Mouse (Mus musculus) liver, adult 2 months (tissue): ENCODE results near the gene Fig4.

Source experiments
- CTCF ChIP-seq: fragments of 200-500 bp; IDR thresholded peaks from 2 replicates; pipeline ENCODE4 v1.5.1; 2011; ENCODE audit warnings: low read depth, low read length, control low read depth
- POLR2A ChIP-seq: fragments of 200-500 bp; IDR thresholded peaks from 2 replicates; pipeline ENCODE4 v1.6.1; 2011; ENCODE audit warnings: low read length, control low read depth; ENCODE audit not compliant: insufficient read depth; ENCODE audit errors: extremely low read depth

DNA sequence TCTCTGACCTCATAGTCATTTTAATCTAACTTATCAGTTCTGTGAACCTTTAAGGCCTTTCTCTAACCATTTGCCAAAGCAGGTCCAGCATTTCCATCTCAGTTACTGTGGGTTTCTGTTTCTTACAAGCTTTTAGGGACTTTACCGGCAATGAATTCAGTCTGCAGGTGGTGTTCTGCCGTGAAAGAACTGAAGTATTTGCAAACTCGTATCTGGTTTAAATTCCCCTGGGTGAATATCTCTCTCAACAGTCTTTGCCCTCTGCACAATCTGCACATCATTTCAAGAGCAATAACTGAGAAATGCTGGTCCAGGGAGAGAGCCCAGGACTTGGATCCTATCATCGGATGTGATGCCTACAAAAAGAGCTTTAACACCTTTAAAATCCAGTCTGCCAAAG is 5.1 kb upstream of the Fig4 start:
- TF ChIP-seq POLR2A (no peak), CTCF (no peak)
